Mouse (Mus musculus): Measurements from ENCODE around the gene Rgs9bp.
"Not testable (repeated sequence)": the region's sequence is repeated elsewhere in the genome, so short reads cannot be mapped to it uniquely, and the experiment has no call there.

The Rgs9bp gene

DNA sequence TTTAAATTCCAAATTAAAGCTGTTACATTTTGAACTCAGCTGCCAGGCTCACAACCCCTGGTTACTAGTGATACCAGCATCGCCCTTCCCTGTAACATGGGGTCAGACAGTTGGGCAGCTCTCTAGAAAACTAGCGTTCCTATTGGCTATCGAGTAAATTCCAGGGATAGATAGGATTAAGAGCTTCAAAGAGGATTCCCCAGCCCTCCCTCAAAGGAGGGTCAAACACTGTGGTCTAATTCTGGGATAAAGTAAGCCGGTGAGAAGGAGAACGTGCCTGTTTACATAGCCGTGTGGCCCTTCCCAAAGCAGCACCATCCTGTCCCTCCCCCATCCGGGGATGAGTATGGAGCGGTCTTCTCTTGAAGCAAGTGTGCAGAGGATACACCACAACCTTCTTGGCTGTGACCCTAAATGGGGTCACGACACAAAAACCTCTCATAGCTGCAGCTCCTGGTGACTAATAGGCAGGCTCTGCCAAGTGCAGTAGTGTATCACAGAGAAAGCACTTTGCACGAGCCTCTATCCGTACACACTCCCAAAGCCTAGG is 1.8 kb downstream of the Rgs9bp start:
- DNase-seq (ENCODE audit: low spot score in 2 of 2), result no peak

DNA sequence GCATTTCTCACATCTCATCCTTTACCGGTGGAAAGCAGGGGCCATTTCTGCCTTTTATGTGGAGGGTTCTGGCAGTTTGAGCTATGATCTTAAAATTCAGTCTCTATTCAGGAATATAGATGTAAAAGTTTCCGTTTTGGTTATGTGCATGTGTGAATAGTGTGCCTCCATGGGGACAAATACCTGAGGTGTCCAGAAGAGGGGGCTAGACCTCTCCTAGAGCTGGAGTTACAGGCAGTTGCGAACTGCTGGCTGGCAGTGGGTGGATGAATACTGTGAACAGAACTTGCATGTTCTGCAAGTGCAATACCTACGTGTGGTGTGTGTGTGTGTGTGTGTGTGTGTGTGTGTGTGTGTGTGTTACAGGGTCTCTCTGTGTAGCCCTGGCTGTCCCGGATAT is 2.7 kb downstream of the Rgs9bp start:
- no peak for DNase-seq (ENCODE audit: low spot score in 2 of 2)

DNA sequence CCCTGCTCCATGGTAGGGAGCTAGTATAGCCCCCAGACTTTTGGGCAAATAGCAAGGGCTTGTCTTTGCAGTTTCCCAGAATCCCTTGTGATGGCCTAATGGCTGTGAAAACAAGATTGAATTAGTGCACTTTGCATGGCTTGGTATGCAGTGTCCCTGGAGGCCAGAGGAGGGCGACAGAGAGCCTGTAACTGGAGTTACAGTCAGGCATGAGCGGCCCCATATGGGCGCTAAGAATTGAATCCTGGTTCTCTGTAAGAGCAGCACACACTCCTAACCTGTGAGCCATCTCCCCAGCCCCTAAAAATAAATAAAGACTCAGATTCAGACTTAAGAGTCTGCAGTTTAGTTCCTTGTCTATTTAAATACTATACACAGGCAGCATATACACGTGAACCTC is 5.5 kb downstream of the Rgs9bp start:
- no peak for DNase-seq (ENCODE audit: low spot score in 2 of 2)

DNA sequence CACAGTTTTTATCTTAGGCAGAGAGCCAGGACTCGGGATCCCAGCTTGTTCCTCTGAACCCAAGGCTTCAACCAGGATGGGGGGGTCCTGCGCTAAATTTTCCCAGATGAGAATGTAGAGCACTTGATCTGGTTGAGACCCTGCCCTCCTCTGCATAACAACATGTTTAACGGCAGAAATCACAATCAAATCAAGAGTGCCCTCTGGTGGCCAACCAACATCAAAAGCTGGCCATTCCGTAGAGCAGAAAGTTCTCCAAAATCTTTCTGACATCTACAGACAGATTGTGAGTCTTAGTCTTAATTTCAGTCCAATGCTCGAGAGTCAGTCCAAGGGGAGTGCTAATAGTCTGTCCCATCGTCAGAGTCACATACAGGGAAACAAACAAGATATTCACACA is 14.5 kb downstream of the Rgs9bp start:
- not testable (repeated sequence) for DNase-seq (ENCODE audit: low spot score in 2 of 2)

DNA sequence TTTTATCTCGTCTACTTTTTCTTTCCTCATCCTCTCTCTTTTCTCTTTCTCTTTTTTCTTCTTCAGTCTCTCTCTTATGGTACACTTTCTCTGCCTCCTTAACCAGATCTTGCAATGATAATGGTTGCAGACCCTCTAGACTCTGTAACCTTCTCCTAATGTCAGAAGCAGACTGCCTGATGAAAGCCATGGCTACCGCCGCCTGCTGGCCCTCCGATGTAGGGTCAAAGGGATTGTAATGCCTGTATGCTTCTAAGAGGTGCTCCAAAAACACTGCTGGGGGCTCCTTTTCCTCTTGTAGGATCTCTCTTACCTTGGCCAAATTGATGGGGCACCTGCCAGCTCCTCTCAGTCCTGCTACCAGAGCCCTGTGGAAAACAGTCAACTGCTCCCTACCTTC is 15.7 kb downstream of the Rgs9bp start:
- not testable (repeated sequence) for DNase-seq (ENCODE audit: low spot score in 2 of 2)

DNA sequence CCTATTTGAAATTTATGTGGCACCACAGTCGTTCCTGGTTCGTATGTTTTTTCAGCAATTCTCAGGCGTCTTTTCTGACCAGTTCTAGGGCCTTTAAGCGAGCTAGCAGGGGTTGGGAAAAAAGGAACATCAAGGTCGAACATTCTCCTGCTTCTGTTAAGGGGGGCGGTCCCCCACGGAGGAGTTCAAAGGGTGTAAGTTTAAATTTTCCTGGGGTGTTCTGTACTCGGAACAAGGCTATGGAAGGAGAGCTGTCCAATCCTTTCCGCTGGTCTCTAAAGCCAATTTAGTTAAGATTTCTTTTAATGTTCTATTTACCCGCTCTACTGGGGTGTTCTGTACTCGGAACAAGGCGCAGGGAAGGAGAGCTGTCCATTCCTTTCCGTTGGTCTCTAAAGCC is 19.4 kb downstream of the Rgs9bp start:
- not testable (repeated sequence) for DNase-seq (ENCODE audit: low spot score in 2 of 2)

DNA sequence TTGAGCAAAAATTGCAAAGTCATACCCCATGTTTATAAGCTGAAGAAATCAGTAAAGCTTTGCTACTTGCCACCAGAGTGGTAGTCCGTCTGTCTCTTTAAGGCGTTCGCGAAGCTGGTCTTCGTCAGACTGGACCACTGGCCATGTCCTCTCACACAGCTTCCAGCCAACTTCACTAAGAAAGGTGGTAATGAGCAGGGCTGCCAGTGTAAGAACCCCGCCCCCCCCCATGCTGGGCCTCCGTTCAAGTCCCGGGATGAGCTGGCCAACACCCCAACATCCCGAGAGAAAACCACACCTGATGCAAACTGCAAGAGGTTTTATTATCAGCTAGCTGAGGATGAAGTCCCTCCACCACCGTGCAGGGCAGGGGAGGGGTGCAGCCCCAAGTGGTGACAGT is 20.5 kb downstream of the Rgs9bp start:
- not testable (repeated sequence) for DNase-seq (ENCODE audit: low spot score in 2 of 2)

DNA sequence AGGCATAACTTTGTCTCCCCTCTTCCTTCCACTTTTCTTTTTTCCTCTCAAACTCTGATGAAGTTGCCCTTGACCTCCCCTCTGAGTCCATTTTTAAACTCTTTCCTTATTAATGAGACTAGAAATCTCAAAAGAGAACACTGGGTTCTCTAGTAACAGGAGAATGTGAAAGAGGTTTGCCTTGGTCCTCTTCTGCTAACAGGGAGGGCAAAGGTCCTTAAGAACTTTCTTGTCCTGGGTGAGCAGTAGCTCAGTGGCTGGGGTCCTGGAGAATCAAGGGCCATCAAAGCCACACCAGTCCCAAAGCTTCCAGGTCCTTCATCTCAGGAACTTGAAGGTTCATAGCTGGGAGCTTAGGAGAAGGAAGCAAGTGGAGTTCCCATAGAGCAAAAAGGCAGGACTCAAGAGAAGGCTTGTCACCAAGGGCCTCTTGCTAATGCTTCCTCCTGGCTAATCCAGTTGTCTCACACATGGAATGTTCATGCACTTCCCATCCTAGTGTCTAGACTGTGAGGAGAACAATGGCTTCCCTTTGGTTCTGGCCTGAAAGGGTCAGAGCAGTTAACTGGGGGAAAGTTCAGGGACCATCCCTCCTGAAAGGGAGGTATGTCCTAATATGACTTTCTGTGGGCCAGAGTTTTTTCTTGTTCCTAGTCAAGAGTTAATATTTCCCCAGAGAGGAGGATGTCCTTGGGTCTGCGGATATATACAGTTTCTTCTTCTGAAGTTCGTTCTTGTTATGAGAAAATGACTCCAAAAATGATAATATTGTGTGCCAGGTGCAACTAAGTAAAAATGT is 21.1 kb downstream of the Rgs9bp start:
- no peak for DNase-seq (ENCODE audit: low spot score in 2 of 2)

DNA sequence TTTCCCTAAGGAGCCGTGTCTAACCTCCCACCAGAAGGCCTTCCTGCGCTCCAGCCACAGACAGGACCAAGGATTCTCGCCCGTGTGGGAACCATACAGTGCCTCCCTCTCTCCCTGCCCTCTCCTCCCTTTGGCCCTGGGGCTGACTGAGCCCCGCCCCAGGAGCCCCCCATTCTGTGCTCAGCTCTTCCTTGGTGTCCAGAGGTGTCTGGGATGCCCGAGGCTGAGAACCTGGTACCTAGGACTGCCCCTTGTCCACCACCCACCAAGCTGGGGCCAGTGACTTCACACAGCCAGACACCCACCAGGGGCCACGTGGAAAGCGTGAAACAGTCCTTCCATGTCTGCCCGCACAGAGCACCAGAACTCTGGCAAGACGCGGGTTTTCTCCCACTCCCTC is 22.3 kb downstream of the Rgs9bp start:
- no peak for DNase-seq (ENCODE audit: low spot score in 2 of 2)

DNA sequence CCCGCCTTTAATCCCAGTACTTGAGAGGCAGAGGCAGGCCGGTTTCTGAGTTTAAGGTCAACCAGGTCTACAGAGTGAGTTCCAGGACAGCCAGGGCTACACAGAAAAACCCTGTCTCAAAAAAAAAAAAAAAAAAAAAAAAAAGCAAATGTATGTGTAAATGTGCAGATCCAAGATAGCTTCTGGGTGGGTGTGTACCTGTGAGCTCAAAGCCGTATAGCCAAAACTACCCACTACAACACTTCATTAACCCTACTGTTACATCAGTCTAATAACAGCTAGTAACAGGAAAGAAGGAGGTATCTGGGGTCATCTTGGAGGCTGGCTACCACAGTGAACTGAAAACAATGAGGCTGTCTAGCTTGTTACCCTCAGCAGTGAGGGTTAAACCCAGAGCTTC is 25.5 kb downstream of the Rgs9bp start:
- no peak for DNase-seq (ENCODE audit: low spot score in 2 of 2)

DNA sequence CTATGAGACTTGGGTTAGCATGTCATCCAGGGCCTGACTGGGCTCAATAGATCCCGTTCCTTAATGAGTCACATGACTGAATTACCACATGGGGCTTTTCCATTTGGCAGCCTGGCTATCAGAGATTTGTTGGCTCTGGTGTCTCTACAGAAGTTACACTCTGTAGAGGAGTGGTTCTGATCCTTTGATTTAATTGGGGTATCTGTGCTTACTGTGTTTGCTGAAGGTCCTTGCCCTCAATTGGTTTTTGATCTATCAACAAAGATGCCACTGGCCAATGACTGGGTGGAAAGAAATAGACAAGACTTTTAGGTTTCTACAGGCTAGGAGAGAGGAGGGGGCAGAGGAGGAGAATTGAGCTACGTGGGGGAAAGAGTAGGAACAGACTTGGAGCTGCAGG is 26.7 kb downstream of the Rgs9bp start:
- no peak for DNase-seq (ENCODE audit: low spot score in 2 of 2)

DNA sequence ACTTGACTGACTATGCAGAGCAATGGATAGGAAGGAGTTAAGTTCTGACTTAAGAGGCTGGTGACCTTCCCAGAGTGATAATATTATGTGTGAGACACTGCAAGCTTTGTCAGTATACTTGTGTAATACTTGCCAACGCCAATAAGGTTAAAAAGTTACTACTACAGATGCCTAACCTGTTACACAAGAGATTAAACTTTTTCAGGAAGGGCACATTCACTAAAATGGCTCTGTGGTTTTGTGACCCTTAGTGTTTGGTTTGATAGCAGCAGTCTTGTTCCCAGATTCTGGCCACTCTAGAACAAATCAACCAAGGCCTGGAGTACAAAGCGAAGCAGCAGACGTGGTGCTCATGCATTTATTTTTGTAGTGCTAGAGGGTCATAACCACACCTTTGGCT is 27.8 kb downstream of the Rgs9bp start:
- no peak for DNase-seq (ENCODE audit: low spot score in 2 of 2)

DNA sequence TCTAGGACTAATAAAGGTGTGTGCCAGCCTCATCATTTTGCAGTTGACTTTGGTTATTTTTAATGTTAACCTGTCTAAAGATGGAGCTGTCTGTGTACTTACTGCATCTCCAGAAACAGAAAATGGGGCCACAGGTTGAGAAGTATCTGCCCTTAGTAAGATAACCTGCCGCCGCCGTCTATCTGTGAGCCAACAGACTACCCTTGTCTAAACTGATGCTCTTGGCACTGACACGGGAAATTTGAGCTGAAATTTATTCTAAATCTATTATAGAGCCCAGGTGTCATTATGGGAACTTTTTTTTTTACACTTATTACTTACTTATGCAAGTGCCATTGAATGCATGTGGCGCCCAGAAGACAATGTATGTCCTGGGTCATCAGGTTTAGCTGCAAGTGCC is 28.5 kb downstream of the Rgs9bp start:
- no peak for DNase-seq (ENCODE audit: low spot score in 2 of 2)

DNA sequence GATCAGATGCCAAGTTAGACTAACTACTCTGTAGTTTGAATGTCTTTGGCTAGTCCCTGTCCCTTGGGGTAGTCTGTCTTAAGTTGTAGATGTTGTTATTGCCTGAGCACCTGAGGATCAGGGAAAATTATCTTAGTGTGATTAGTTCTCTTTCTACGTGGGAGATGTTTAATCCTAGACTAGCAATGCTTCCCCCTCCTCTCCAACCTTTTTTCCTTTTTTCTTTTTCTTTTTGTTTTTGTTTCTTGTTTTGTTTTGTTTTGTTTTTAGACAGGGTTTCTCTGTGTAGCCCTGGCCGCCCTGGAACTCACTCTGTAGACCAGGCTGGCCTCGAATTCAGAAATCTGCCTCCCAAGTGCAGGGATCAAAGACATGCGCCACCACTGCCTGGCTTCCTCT is 29.2 kb downstream of the Rgs9bp start, which contains the start of gene Nudt19:
TSS of gene Nudt19 (minus strand) at position 100 of the 399 bp plus-strand sequence.
- no peak for DNase-seq (ENCODE audit: low spot score in 2 of 2)

DNA sequence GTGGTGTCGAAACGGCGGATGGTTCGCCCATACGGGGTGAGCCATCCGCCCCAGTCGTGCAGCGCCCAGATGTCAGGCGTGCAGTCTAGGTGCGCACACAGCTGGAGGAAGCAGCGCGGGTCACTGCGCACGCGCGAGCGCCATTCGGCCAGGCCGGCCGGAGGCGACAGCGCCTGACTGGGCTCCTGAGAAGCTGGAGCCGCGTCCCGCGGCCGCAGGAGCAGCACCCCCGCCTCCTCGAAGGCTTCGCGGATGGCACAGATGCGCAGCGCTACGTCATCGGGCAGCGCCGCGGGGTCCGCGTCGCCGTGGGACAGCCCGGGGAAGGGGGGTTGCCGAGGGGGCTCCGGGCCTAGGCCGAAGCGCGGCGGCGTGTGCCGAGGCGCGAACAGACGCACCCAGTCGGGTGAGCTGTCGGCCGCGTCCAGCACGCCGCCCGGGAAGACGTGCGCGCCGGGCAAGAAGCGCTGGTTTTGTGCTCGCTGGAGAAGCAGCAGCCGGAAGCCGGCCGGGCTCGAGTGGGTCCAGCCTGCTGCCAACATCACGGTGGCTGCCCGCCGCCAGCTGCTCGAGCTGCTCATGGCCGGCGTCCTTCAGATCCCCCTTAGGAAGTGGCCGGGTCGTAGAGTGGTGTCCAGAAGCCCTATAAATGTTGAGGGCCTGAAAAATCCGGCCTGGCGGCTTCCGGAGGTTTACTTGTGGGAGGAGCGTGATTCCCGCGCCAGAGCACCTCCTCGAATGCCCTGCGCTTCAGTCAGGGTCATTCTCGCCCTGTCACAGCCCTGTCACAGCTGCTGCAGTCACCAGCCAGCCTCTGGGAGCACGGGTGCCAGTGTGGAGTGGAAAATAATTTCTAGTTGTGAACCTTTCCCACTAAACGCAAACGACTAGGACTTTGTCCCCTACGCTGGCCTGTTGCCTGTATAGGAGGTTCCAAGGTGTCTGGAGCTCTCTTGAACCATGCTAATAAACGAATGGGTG is 29.9 kb downstream of the Rgs9bp start:
- peak; percentile 84 for DNase-seq (ENCODE audit: low spot score in 2 of 2)

DNA sequence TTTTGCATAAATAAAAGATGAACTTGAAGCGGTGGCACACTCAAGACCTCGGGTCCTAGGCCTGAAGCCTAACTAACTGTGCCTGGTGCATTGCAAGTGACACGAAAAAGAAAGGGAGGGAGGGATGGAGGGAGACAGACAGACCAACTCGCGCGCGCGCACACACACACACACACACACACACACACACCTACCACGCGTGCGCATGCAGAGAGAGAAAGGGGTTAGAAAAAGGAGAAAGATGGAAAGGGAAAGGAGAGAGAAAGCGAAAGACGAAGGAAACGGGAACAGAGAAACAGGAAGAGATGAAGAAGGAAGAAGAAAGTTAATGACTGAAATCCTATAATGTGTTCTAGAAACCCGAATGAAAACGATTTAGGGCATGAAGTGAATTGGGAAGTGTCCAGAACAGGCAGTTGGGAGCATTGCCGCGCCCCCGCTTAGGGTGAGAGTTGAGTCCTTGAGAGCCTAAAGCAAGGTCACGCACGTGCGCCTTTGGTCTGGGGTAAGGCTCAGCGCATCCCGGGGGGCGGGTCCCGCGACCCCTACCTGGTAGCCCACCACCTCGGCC is 30.7 kb downstream of the Rgs9bp start:
- peak; percentile 9 to 21 for DNase-seq (ENCODE audit: low spot score in 2 of 2)

DNA sequence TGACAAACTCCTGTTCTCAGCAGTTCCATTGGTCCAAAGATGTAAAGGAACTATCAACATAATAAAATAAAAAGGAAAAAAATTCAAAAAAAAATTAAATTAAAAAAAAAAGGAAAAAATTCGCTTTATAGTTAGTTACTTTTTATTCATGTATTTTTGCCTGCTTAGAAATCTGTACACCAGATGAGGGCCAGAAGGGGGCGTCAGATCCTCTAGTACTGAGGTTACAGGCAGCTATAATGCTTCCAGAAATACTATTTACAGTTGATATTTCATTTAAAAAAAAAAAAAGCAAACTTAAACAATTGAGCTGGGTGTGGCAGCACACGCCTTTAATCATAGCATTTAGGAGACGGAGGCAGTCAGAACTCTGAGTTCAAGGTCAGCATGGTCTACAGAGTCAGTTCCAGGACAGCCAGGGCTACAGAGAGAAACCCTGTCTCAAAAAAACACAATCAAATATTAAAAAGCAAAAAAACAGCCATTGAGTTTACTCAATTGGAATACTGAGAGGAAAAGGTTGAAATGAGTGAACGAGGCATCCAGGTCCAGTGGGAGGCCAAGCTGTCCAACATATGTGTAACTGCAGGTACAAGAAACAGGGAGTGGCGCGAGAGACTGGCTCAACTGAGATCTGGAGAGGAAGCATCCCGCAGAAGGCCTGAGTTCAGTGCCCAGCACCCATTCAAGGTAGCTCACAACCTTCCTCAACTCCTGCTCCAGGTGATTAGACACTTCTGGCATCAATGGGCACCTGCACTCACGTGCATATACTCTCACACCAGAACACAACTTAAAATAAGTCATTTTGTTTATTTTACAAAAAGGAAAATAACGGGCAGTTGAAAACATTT is 31.4 kb downstream of the Rgs9bp start:
- peak in 1 of 2 experiments; percentile 18 for DNase-seq (ENCODE audit: low spot score in 2 of 2)

DNA sequence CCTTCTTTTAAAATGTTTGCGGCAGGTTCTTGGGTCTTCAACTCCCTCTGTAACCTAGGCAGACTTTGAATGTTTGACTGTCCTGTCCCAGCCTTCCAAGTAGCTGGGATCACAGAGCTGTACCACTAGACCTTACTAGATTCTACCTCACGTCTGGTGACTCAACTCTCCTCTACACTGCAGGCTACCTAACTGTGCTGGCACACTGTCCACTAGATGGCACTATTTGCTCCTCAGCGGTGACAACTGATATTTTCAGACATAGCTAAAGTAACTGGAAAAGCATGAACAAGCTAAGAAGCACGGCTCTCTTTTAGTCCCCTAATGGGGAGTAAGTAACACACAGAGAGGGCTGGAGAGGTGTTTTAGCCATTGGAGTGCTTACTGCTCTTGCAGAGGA is 39.5 kb downstream of the Rgs9bp start:
- peak; percentile 23 to 54 for DNase-seq (ENCODE audit: low spot score in 2 of 2)

DNA sequence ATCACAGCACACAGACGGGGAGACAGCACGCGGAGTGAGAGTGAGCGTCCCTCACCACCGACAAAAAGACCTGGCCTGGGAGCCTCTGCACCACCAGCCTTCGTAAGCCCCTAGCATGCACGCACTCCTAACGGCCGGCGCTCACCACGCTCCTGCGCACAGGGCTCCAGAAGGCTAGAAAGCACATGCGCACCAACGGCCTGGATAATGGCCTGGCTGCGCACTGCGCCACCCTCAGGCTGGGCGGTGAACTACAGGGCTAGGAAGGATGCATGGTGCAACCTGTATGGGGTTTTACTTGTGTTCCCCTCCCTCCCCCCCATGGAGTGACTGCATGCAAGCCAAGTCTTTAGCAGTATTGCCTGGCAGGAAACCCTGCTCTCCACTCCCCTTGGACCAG is 47.8 kb downstream of the Rgs9bp start, which contains the start of gene Tdrd12:
TSS of gene Tdrd12 (minus strand) at position 184 of the 400 bp plus-strand sequence.
- no peak for DNase-seq (ENCODE audit: low spot score in 2 of 2)

DNA sequence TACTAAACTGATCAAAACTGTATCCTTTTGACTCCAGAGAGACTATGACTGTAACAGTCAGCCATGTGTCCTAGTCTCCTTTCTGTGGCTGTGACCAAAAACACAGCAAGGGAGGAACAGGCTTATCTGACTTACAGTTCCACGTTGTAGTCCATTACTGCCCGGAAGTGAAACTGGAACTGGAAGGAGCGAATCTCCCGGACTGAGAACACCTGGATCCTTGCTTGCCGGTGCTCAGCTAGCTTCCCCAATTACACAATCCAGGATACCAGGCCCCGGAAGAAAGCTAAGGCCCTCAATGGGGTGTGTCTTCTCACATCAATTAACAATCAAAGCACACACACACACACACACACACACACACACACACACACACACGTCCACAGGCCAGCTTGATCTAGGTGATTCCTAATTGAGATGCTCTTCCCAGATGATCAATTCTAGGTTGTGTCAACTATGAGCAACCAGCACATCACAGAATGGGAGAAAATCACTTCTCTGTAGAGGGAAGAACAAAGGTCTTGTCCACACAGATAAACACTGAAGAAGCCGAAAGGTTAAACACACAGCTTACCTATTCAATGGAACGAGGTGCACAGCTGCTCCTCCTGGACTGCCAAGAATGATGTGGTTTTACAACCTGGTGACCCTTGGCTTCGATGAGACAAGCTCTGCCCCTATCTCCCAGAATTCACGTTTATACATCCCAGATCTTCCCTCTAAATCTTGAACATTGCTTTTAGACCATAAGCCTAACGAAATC is 49.5 kb downstream of the Rgs9bp start:
- DNase-seq (ENCODE audit: low spot score in 2 of 2), result no peak
